Mouse (Mus musculus): ENCODE results near the gene Sertad4.
A peak's percentile ranks its signal among the peaks of the same experiment; 100 is the strongest.

The Sertad4 gene

GRCm38 (mm10) chr1:192851640-192852039, 3.9 kb downstream of the Sertad4 start:
- peak; percentile 91 for DNase-seq (ENCODE audit: low read depth)

GRCm38 (mm10) chr1:192851126-192851525, 4.4 kb downstream of the Sertad4 start:
- DNase-seq (ENCODE audit: low read depth), result no peak

GRCm38 (mm10) chr1:192849616-192850015, 5.9 kb downstream of the Sertad4 start:
- DNase-seq (ENCODE audit: low read depth), result no peak

- DNase-seq (ENCODE audit: low read depth), result no peak
Measured at GRCm38 (mm10) chr1:192847254-192847653, 8.3 kb downstream of the Sertad4 start.

GRCm38 (mm10) chr1:192841094-192841813, 14.3 kb downstream of the Sertad4 start:
- DNase-seq (ENCODE audit: low read depth), result no peak

GRCm38 (mm10) chr1:192840655-192841054, 14.9 kb downstream of the Sertad4 start:
- DNase-seq (ENCODE audit: low read depth), result no peak

- DNase-seq (ENCODE audit: low read depth), result no peak
Measured at GRCm38 (mm10) chr1:192835211-192835681, 20.3 kb downstream of the Sertad4 start.

GRCm38 (mm10) chr1:192834361-192835210, 21.0 kb downstream of the Sertad4 start:
- DNase-seq (ENCODE audit: low read depth), result no peak

GRCm38 (mm10) chr1:192833586-192833985, 22.0 kb downstream of the Sertad4 start:
- DNase-seq (ENCODE audit: low read depth), result no peak

GRCm38 (mm10) chr1:192833097-192833496, 22.5 kb downstream of the Sertad4 start:
- no peak for DNase-seq (ENCODE audit: low read depth)

- DNase-seq (ENCODE audit: low read depth), result no peak
Measured at GRCm38 (mm10) chr1:192832338-192832737, 23.2 kb downstream of the Sertad4 start.

GRCm38 (mm10) chr1:192830444-192830843, 25.1 kb downstream of the Sertad4 start:
- DNase-seq (ENCODE audit: low read depth), result no peak

GRCm38 (mm10) chr1:192828928-192829327, 26.6 kb downstream of the Sertad4 start:
- DNase-seq (ENCODE audit: low read depth), result no peak

- no peak for DNase-seq (ENCODE audit: low read depth)
Measured at GRCm38 (mm10) chr1:192827955-192828354, 27.6 kb downstream of the Sertad4 start.

GRCm38 (mm10) chr1:192825746-192826145, 29.8 kb downstream of the Sertad4 start:
- no peak for DNase-seq (ENCODE audit: low read depth)

- peak; percentile 90 for DNase-seq (ENCODE audit: low read depth)
Measured at GRCm38 (mm10) chr1:192822652-192823525, 32.7 kb downstream of the Sertad4 start.

- DNase-seq (ENCODE audit: low read depth), result no peak
Measured at GRCm38 (mm10) chr1:192822309-192822651, 33.3 kb downstream of the Sertad4 start.

GRCm38 (mm10) chr1:192818334-192818733, 37.2 kb downstream of the Sertad4 start:
- no peak for DNase-seq (ENCODE audit: low read depth)

- no peak for DNase-seq (ENCODE audit: low read depth)
Measured at GRCm38 (mm10) chr1:192815789-192816188, 39.8 kb downstream of the Sertad4 start.

- DNase-seq (ENCODE audit: low read depth), result no peak
Measured at GRCm38 (mm10) chr1:192814700-192815099, 40.9 kb downstream of the Sertad4 start.

- no peak for DNase-seq (ENCODE audit: low read depth)
Measured at GRCm38 (mm10) chr1:192812758-192813157, 42.8 kb downstream of the Sertad4 start.

GRCm38 (mm10) chr1:192812290-192812689, 43.3 kb downstream of the Sertad4 start:
- DNase-seq (ENCODE audit: low read depth), result no peak
